Mouse (Mus musculus): ENCODE measurements around the gene Paqr5.
A peak's percentile ranks its signal among the peaks of the same experiment; 100 is the strongest.

Gene Paqr5

GRCm38 (mm10) chr9:62013316-62014097 is 13.1 kb downstream of the Paqr5 start:
- no peak for DNase-seq (ENCODE audit: low spot score in 2 of 2)

GRCm38 (mm10) chr9:62008360-62008759 is 18.3 kb downstream of the Paqr5 start:
- no peak for DNase-seq (ENCODE audit: low spot score in 2 of 2)

- DNase-seq (ENCODE audit: low spot score in 2 of 2): no peak
Observed at GRCm38 (mm10) chr9:62007028-62007427, 19.6 kb downstream of the Paqr5 start.

- no peak for DNase-seq (ENCODE audit: low spot score in 2 of 2)
Observed at GRCm38 (mm10) chr9:62003611-62004010, 23.0 kb downstream of the Paqr5 start.

GRCm38 (mm10) chr9:61999653-62000420 is 26.8 kb downstream of the Paqr5 start:
- DNase-seq (ENCODE audit: low spot score in 2 of 2): peak; percentile 75 to 83

- peak; percentile 67 to 75 for DNase-seq (ENCODE audit: low spot score in 2 of 2)
Observed at GRCm38 (mm10) chr9:61997860-61998259, 28.8 kb downstream of the Paqr5 start.

GRCm38 (mm10) chr9:61991158-61991557 is 35.5 kb downstream of the Paqr5 start:
- DNase-seq (ENCODE audit: low spot score in 2 of 2): no peak

GRCm38 (mm10) chr9:61990738-61991137 is 35.9 kb downstream of the Paqr5 start:
- DNase-seq (ENCODE audit: low spot score in 2 of 2): no peak

GRCm38 (mm10) chr9:61986055-61986454 is 40.6 kb downstream of the Paqr5 start:
- DNase-seq (ENCODE audit: low spot score in 2 of 2): no peak

- peak in 1 of 2 experiments; percentile 64 for DNase-seq (ENCODE audit: low spot score in 2 of 2)
Observed at GRCm38 (mm10) chr9:61985183-61985863, 41.3 kb downstream of the Paqr5 start.

GRCm38 (mm10) chr9:61982940-61983620 is 43.6 kb downstream of the Paqr5 start:
- DNase-seq (ENCODE audit: low spot score in 2 of 2): no peak

- no peak for DNase-seq (ENCODE audit: low spot score in 2 of 2)
Observed at GRCm38 (mm10) chr9:61981876-61982275, 44.8 kb downstream of the Paqr5 start.

GRCm38 (mm10) chr9:61979983-61980382 is 46.7 kb downstream of the Paqr5 start:
- DNase-seq (ENCODE audit: low spot score in 2 of 2): no peak

GRCm38 (mm10) chr9:61977258-61977945 is 49.3 kb downstream of the Paqr5 start:
- no peak for DNase-seq (ENCODE audit: low spot score in 2 of 2)

GRCm38 (mm10) chr9:61972031-61972430 is 54.6 kb downstream of the Paqr5 start:
- DNase-seq (ENCODE audit: low spot score in 2 of 2): no peak

GRCm38 (mm10) chr9:61971045-61971444 is 55.6 kb downstream of the Paqr5 start:
- DNase-seq (ENCODE audit: low spot score in 2 of 2): no peak

GRCm38 (mm10) chr9:61967357-61967756 is 59.3 kb downstream of the Paqr5 start:
- no peak for DNase-seq (ENCODE audit: low spot score in 2 of 2)

GRCm38 (mm10) chr9:61965987-61966386 is 60.7 kb downstream of the Paqr5 start:
- DNase-seq (ENCODE audit: low spot score in 2 of 2): no peak

GRCm38 (mm10) chr9:61965411-61965930 is 61.2 kb downstream of the Paqr5 start:
- DNase-seq (ENCODE audit: low spot score in 2 of 2): peak in 1 of 2 experiments; percentile 63

- DNase-seq (ENCODE audit: low spot score in 2 of 2): no peak
Observed at GRCm38 (mm10) chr9:61963356-61963755, 63.3 kb downstream of the Paqr5 start.

GRCm38 (mm10) chr9:61961181-61961580 is 65.5 kb downstream of the Paqr5 start:
- DNase-seq (ENCODE audit: low spot score in 2 of 2): no peak

All from urinary bladder, adult 18-20 months (tissue).